Mouse (Mus musculus) MEL (cell line): ENCODE measurements at regions not wholly inside any gene's neighbourhood (a gene's known extent, or its start where the extent isn't known, plus 50 kb on each side); places are given as distances from the start of the nearest gene placed in this dataset.

Experiments
- DNase-seq: peaks from one replicate; pipeline ENCODE4 v3.0.0; 2011; ENCODE audit warnings: low read depth, low spot score
- H3K27ac ChIP-seq: 2 replicates; pipeline ENCODE4 v1.5.1; 2012; ENCODE audit warnings: low read depth, mild to moderate bottlenecking, control low read depth, low read length, moderate library complexity; ENCODE audit not compliant: control insufficient read depth
- H3K27me3 ChIP-seq, 2 experiments: fragments of 150-350 bp in 1 of 2; sonication (generic) in 1 of 2; 2 replicates each; pipeline ENCODE4 v1.6.1; 2012; ENCODE audit warnings: low read length in 2 of 2, mild to moderate bottlenecking in 2 of 2, improper control_type of control experiment in 1 of 2, moderate library complexity in 1 of 2; ENCODE audit not compliant: insufficient read depth in 2 of 2, control insufficient read depth in 1 of 2
- H3K36me3 ChIP-seq, 2 experiments: 2 replicates each; pipeline ENCODE4 v1.6.1; 2012 to 2014; ENCODE audit warnings: low read length in 2 of 2, improper control_type of control experiment in 1 of 2, inconsistent platforms in 1 of 2, mild to moderate bottlenecking in 1 of 2; ENCODE audit not compliant: insufficient read depth in 2 of 2, control insufficient read depth in 1 of 2
- H3K4me1 ChIP-seq, 2 experiments: fragments of 150-350 bp in 1 of 2; sonication (generic) in 1 of 2; 2 replicates each; pipeline ENCODE4 v1.6.1; 2012; ENCODE audit warnings: low read length in 2 of 2, improper control_type of control experiment in 1 of 2, mild to moderate bottlenecking in 1 of 2; ENCODE audit not compliant: insufficient read depth in 2 of 2, control insufficient read depth in 1 of 2
- H3K4me3 ChIP-seq, 2 experiments: fragments of 150-350 bp in 1 of 2; sonication (generic) in 1 of 2; 2 replicates each; pipeline ENCODE4 v1.5.1; 2012; ENCODE audit warnings: low read depth in 2 of 2, low read length in 2 of 2, mild to moderate bottlenecking in 2 of 2, moderate library complexity in 2 of 2, control low read depth in 1 of 2, improper control_type of control experiment in 1 of 2; ENCODE audit not compliant: control insufficient read depth in 1 of 2, insufficient read depth in 1 of 2
- H3K79me2 ChIP-seq: 2 replicates; pipeline ENCODE4 v1.6.1; 2012; ENCODE audit warnings: mild to moderate bottlenecking, low read length, moderate library complexity; ENCODE audit not compliant: control insufficient read depth, poor library complexity, insufficient read depth
- H3K9ac ChIP-seq: 2 replicates; pipeline ENCODE4 v1.6.1; 2012; ENCODE audit warnings: low read depth, mild to moderate bottlenecking, control low read depth, low read length, moderate library complexity; ENCODE audit not compliant: control insufficient read depth, poor library complexity, severe bottlenecking
- H3K9me3 ChIP-seq: fragments of 150-350 bp; sonication (generic); replicated peaks from 2 replicates; pipeline ENCODE4 v1.6.1; 2012; ENCODE audit warnings: mild to moderate bottlenecking, low read length, improper control_type of control experiment, moderate library complexity; ENCODE audit not compliant: insufficient read depth
- GABPA ChIP-seq: IDR thresholded peaks from 2 replicates; pipeline ENCODE4 v1.6.1; 2012; ENCODE audit warnings: low read depth, mild to moderate bottlenecking, inconsistent platforms, low read length, improper control_type of control experiment, moderate library complexity
- HCFC1 ChIP-seq: IDR thresholded peaks from 2 replicates; pipeline ENCODE4 v1.6.1; 2012; ENCODE audit warnings: low read depth, mild to moderate bottlenecking, inconsistent platforms, low read length, improper control_type of control experiment, moderate library complexity
- JUND ChIP-seq: IDR thresholded peaks from 2 replicates; pipeline ENCODE4 v1.6.1; 2011; ENCODE audit warnings: low read depth, mild to moderate bottlenecking, improper control_type of control experiment, low read length
- MAFK ChIP-seq: IDR thresholded peaks from 2 replicates; pipeline ENCODE4 v1.6.1; 2011; ENCODE audit warnings: low read depth, mild to moderate bottlenecking, low read length, improper control_type of control experiment, borderline replicate concordance
- MAX ChIP-seq: IDR thresholded peaks from 2 replicates; pipeline ENCODE4 v1.6.1; 2011; ENCODE audit warnings: low read length, improper control_type of control experiment
- MAZ ChIP-seq: IDR thresholded peaks from 2 replicates; pipeline ENCODE4 v1.6.1; 2012; ENCODE audit warnings: low read depth, mild to moderate bottlenecking, inconsistent platforms, low read length, improper control_type of control experiment
- MEF2A ChIP-seq: IDR thresholded peaks from 2 replicates; pipeline ENCODE4 v1.6.1; 2014; ENCODE audit warnings: low read depth, mild to moderate bottlenecking, inconsistent platforms, low read length, improper control_type of control experiment; ENCODE audit not compliant: poor library complexity, insufficient replicate concordance, severe bottlenecking; ENCODE audit errors: extremely low read depth
- MXI1 ChIP-seq: IDR thresholded peaks from 2 replicates; pipeline ENCODE4 v1.6.1; 2011; ENCODE audit warnings: mild to moderate bottlenecking, low read depth, low read length, improper control_type of control experiment
- MYB ChIP-seq: IDR thresholded peaks from 2 replicates; pipeline ENCODE4 v1.6.1; 2011; ENCODE audit warnings: mild to moderate bottlenecking, low read depth, low read length, improper control_type of control experiment
- MYC ChIP-seq: IDR thresholded peaks from 2 replicates; pipeline ENCODE4 v1.6.1; 2011; ENCODE audit warnings: low read depth, mild to moderate bottlenecking, low read length, improper control_type of control experiment, moderate library complexity
- NELFE ChIP-seq: IDR thresholded peaks from 2 replicates; pipeline ENCODE4 v1.6.1; 2011; ENCODE audit warnings: low read depth, low read length, improper control_type of control experiment
- NRF1 ChIP-seq: IDR thresholded peaks from 2 replicates; pipeline ENCODE4 v1.6.1; 2014; ENCODE audit warnings: low read depth, mild to moderate bottlenecking, inconsistent platforms, low read length, improper control_type of control experiment, moderate library complexity; ENCODE audit not compliant: poor library complexity, insufficient read depth, severe bottlenecking
- POLR2A ChIP-seq, 2 experiments: IDR thresholded peaks; 2 replicates each; pipeline ENCODE4 v1.6.1; 2011 to 2012; ENCODE audit warnings: low read length in 2 of 2, mild to moderate bottlenecking in 2 of 2, control low read depth in 1 of 2, improper control_type of control experiment in 1 of 2, low read depth in 1 of 2, moderate library complexity in 1 of 2; ENCODE audit not compliant: control insufficient read depth in 1 of 2, insufficient read depth in 1 of 2, poor library complexity in 1 of 2
- POLR2AphosphoS5 ChIP-seq: IDR thresholded peaks from 2 replicates; pipeline ENCODE4 v1.6.1; 2012; ENCODE audit warnings: low read depth, borderline replicate concordance, mild to moderate bottlenecking, inconsistent platforms, low read length, moderate library complexity, mixed read lengths
- RAD21 ChIP-seq: IDR thresholded peaks from 2 replicates; pipeline ENCODE4 v1.6.1; 2011; ENCODE audit warnings: mild to moderate bottlenecking, low read depth, low read length, improper control_type of control experiment
- SIN3A ChIP-seq: IDR thresholded peaks from 2 replicates; pipeline ENCODE4 v1.6.1; 2012; ENCODE audit warnings: low read length, improper control_type of control experiment, inconsistent platforms
- TAL1 ChIP-seq: IDR thresholded peaks from 2 replicates; pipeline ENCODE4 v1.6.1; 2012; ENCODE audit warnings: mild to moderate bottlenecking, inconsistent platforms, low read length, moderate library complexity, mixed read lengths
- TCF12 ChIP-seq: IDR thresholded peaks from 2 replicates; pipeline ENCODE4 v1.6.1; 2014; ENCODE audit warnings: low read depth, mild to moderate bottlenecking, inconsistent platforms, low read length, improper control_type of control experiment, moderate library complexity
- UBTF ChIP-seq: IDR thresholded peaks from 2 replicates; pipeline ENCODE4 v1.6.1; 2012; ENCODE audit warnings: low read depth, mild to moderate bottlenecking, inconsistent platforms, low read length, improper control_type of control experiment, moderate library complexity, borderline replicate concordance; ENCODE audit not compliant: insufficient read depth
- USF1 ChIP-seq: IDR thresholded peaks from 2 replicates; pipeline ENCODE4 v1.6.1; 2014; ENCODE audit warnings: low read depth, mild to moderate bottlenecking, inconsistent platforms, low read length, improper control_type of control experiment, moderate library complexity
- ZNF384 ChIP-seq: IDR thresholded peaks from 2 replicates; pipeline ENCODE4 v1.6.1; 2012; ENCODE audit warnings: low read depth, mild to moderate bottlenecking, inconsistent platforms, low read length, improper control_type of control experiment

DNA sequence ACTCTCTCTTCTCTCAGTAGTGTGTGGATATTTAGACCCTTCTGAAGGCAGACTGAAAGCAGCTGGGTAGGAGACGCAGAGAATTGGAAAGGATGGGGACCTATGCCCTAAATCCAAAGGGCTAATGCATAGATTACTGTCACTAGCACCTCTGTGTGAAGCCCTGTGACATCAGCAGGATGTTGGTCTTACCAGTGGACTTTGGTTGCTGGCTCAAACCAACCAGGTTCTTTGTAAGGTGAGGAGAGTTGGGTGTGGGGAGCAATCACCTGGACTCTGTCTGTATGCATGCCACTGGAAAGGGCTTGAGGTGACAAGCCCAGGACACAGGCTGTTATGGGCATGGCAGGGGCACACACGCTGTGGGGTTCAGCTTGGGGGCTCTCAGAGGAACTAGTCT lies 173.7 kb upstream of the Sall1 start:
- Histone ChIP-seq H3K9ac (no peak overlapping the region), H3K4me1 (no peaks in the 10 kb centered on the region), H3K9me3 (no peaks in the 10 kb centered on the region), H3K27ac (no peak overlapping the region), H3K27me3 (no peaks in the 10 kb centered on the region; a peak in 1 of 4 replicates), H3K36me3 (no peaks in the 10 kb centered on the region), H3K4me3 (no peak overlapping the region), H3K79me2 (no peaks in the 10 kb centered on the region)
- DNase-seq: no peak
- TF ChIP-seq MAX (no peak), MAZ (no peak), RAD21 (no peak), TCF12 (no peak), TAL1 (no peak), NRF1 (no peak), MAFK (no peak), MYC (no peak), MYB (no peak)

DNA sequence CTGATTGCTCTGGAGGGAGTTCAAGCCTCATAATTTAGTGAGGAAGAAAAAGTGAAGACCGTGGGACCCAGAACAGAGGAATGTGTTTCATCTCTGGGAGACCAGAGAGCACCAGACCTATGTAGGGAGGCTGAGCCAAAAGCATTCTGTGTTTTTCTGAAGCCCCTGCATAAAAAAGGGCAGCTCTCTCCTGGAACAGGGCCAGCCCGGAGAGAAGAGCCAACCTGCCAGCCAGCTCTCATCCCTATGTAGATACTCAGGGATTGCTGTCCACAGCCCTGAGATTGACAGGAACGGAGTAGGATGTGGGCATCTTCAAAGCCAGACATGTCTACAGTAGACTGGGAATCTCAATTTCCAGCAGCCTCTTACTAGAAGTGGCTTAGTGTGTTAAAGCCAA lies 168.0 kb upstream of the Sall1 start:
- Histone ChIP-seq H3K27ac (no peak overlapping the region), H3K27me3 (no peaks in the 10 kb centered on the region), H3K9me3 (no peaks in the 10 kb centered on the region), H3K36me3 (no peaks in the 10 kb centered on the region), H3K9ac (no peak overlapping the region), H3K4me1 (no peaks in the 10 kb centered on the region)
- no peak for DNase-seq
- TF ChIP-seq HCFC1: no peak
- no peak for TF ChIP-seq GABPA
- no peak for TF ChIP-seq JUND
- no peak for TF ChIP-seq UBTF
- TF ChIP-seq SIN3A: no peak
- TF ChIP-seq TCF12: no peak
- no peak for TF ChIP-seq POLR2A (IDR thresholded peaks at IDR 0.05; ENCODE audit: control insufficient read depth in 1 of 2, insufficient read depth in 1 of 2, low read depth in 1 of 2, low read length in 2 of 2, poor library complexity in 1 of 2)
- TF ChIP-seq, all 39 proteins: peak for 0
- Histone ChIP-seq H3K79me2 (no peaks in the 10 kb centered on the region), H3K4me3 (no peak overlapping the region)

DNA sequence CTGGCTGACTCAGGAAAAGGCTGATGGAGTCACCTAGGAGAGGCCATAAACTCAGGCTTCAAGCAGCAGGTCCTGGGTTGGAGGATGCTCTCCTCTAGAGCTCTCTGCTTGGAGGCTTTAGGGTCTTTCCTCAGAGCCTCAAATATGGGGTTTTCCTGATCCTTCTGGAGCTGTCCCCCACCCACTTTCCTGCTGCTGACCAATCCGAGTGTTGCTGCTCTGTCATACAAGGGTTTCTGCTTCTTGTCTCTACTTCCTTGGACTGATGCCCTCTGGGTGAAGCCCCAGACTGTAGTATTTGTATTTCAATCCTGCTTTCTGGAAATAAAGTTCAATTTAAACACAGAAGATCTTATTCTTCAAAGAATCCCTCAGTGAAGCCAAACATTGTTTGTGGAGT lies 166.7 kb upstream of the Sall1 start:
- no peak for DNase-seq
- H3K27ac ChIP-seq: no peak overlapping the region
- no peak overlapping the region for H3K4me3 ChIP-seq
- no peak overlapping the region for H3K9ac ChIP-seq
- no peaks in the 10 kb centered on the region for H3K36me3 ChIP-seq
- no peaks in the 10 kb centered on the region for H3K27me3 ChIP-seq
- no peak for TF ChIP-seq MYC
- no peak for TF ChIP-seq NRF1
- TF ChIP-seq ZNF384: no peak
- TF ChIP-seq USF1: no peak
- TF ChIP-seq NELFE: no peak
- no peak for TF ChIP-seq POLR2AphosphoS5
- no peak for TF ChIP-seq MXI1
- TF ChIP-seq TAL1: no peak
- TF ChIP-seq MYB: no peak
- TF ChIP-seq MEF2A: no peak
- no peak for TF ChIP-seq RAD21
- TF ChIP-seq MAFK: no peak
- TF ChIP-seq, all 39 proteins: peak for 0
- H3K79me2 ChIP-seq: no peaks in the 10 kb centered on the region
- no peaks in the 10 kb centered on the region for H3K4me1 ChIP-seq
- no peaks in the 10 kb centered on the region for H3K9me3 ChIP-seq
